Mouse (Mus musculus): ENCODE data around the gene Tmem270. TPM values are rescaled to one million over a fixed set of nuclear protein-coding genes. Genes with fewer than 3 reads are reported as not detected.

Gene Tmem270
- polyA plus RNA-seq, 1 experiment = not detected

DNA sequence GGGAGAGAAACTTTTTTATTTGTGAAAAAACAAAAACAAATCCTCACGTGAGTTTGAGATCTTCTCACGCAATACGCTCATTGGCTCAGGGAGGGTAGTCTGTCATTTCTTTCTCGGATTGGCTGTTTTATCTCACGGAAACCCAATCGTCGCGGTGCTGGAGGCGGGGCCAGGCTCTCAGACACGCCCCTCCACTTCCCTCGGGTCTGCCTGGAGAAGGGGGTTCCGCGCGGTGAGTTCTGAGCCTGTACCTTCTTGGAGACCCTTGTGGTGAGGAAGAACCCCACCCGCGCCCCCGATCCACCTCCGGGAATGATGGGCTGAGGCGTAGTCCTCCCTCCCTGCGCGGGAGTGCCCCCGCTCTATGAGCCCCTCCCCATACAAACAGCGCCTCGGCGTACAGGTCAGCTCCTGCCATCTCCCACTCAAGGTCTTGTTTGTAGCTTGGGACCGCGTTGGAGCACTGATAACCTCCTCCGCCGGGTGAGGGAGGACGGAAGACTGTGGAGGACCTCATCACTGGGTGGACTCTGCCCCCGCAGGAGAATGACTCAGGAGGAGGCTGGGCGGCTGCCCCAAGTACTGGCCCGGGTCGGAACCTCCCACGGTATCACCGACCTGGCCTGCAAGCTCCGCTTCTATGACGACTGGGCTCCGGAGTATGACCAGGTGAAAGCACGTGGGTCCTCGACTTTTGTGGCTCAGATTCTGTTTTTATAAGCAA lies 25.8 kb upstream of the Tmem270 start, which contains the start of gene Mettl27:
TSS of gene Mettl27 (plus strand) at position 190 of the 724 bp plus-strand sequence.
- no peak for TF ChIP-seq POLR2A (IDR thresholded peaks at IDR 0.05; ENCODE audit: extremely low read depth, insufficient read depth, low read length)
- TF ChIP-seq CTCF (IDR thresholded peaks at IDR 0.05; ENCODE audit: extremely low read depth, insufficient read depth, low read length) = no peak
- Histone ChIP-seq H3K4me3 (ENCODE audit: insufficient read depth, low read length) (peak within 1 kb of the TSS; percentile 93), H3K27ac (ENCODE audit: insufficient read depth, low read length) (no peak within 1 kb of the TSS), H3K4me1 (ENCODE audit: control insufficient read depth, insufficient read depth, low read length) (no peaks in the 10 kb centered on the region)

DNA sequence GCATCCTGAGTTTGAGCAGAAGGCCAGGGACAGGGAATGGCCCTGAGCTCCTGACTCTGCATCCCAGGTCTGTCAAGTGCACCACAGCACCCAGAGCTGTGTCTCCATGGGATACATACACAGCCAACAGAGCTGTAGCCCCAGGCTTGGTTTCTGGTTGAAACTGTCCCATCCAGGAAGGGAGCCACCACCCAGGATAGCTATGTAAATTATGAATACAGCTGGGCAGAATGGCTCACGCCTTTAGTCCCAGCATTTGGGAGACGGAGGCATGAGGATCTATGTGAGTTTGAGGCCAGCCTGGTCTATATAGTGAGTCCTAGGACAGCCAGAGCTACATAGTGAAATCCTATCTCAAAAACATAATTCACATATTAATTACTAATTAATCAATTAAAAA lies 23.5 kb upstream of the Tmem270 start:
- H3K27ac ChIP-seq (ENCODE audit: insufficient read depth, low read length) = no peak overlapping the region
- TF ChIP-seq POLR2A (IDR thresholded peaks at IDR 0.05; ENCODE audit: extremely low read depth, insufficient read depth, low read length) = no peak
- H3K4me3 ChIP-seq (ENCODE audit: insufficient read depth, low read length) = no peak overlapping the region
- no peaks in the 10 kb centered on the region for H3K4me1 ChIP-seq (ENCODE audit: control insufficient read depth, insufficient read depth, low read length)

DNA sequence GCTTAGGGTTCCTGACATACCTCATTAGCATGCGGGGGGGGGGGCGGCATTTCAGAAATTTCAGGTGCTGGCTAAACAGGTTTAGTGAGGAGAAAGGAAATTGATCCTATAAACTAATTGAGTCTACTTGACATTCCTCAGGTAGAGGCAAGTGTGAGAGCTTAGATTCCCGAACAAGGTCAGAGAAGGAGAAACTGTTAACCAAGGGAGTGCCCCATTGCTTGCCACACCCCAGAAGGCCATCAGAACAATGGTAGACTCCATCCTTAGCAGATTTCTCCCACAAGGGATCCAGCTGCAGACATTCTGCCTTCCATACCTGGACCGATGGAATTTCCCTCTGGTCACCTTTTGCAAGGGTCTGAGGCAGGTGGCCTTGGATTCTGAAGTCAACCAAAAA lies 20.2 kb upstream of the Tmem270 start:
- H3K27ac ChIP-seq (ENCODE audit: insufficient read depth, low read length) = no peak overlapping the region
- TF ChIP-seq POLR2A (IDR thresholded peaks at IDR 0.05; ENCODE audit: extremely low read depth, insufficient read depth, low read length) (no peak), CTCF (IDR thresholded peaks at IDR 0.05; ENCODE audit: extremely low read depth, insufficient read depth, low read length) (no peak)
- H3K4me3 ChIP-seq (ENCODE audit: insufficient read depth, low read length) = no peak overlapping the region
- H3K4me1 ChIP-seq (ENCODE audit: control insufficient read depth, insufficient read depth, low read length) = no peaks in the 10 kb centered on the region

DNA sequence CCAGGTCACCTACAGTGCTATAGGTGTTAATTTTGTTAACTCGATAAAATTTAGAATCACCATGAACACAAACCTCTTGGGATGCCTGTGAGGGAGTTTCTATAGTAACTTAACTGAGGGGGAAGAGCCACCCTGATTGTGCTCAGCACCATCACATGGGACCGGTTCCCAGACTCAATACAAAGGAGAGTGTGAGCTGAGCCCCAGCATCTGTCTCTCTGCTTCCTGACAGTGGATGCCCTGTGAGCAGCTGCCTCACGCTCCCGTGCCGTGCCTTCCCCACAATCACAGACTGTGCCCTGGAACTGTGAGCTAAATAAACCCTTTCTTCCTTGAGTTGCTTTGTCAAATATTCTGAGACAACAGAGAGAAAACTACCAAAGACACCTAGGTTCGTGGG lies 16.6 kb upstream of the Tmem270 start:
- TF ChIP-seq CTCF (IDR thresholded peaks at IDR 0.05; ENCODE audit: extremely low read depth, insufficient read depth, low read length) = no peak
- no peak for TF ChIP-seq POLR2A (IDR thresholded peaks at IDR 0.05; ENCODE audit: extremely low read depth, insufficient read depth, low read length)
- H3K27ac ChIP-seq (ENCODE audit: insufficient read depth, low read length) = no peak overlapping the region
- H3K4me1 ChIP-seq (ENCODE audit: control insufficient read depth, insufficient read depth, low read length) = no peaks in the 10 kb centered on the region
- H3K4me3 ChIP-seq (ENCODE audit: insufficient read depth, low read length) = no peak overlapping the region

DNA sequence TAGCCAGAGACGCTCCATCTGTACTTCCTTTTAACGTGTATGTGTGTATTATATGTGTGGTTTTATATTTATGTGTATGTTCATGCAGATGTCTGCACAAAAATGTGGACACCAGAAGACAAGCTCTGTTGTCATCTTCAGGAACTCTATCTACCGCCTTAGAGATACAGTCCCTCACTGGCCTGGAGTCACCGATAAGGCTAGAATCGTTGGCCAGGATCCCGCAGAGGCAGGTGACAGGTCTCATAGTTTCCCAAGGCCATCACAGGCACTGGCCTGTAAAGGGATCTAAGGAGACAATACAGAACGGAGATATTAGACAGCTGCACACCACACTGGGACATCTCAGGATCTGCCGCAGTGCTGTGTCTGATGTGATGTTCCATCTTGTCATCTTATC lies 14.6 kb upstream of the Tmem270 start:
- Histone ChIP-seq H3K4me1 (ENCODE audit: control insufficient read depth, insufficient read depth, low read length) (no peaks in the 10 kb centered on the region), H3K27ac (ENCODE audit: insufficient read depth, low read length) (no peak overlapping the region), H3K4me3 (ENCODE audit: insufficient read depth, low read length) (no peak overlapping the region)
- no peak for TF ChIP-seq POLR2A (IDR thresholded peaks at IDR 0.05; ENCODE audit: extremely low read depth, insufficient read depth, low read length)
- TF ChIP-seq CTCF (IDR thresholded peaks at IDR 0.05; ENCODE audit: extremely low read depth, insufficient read depth, low read length) = no peak

DNA sequence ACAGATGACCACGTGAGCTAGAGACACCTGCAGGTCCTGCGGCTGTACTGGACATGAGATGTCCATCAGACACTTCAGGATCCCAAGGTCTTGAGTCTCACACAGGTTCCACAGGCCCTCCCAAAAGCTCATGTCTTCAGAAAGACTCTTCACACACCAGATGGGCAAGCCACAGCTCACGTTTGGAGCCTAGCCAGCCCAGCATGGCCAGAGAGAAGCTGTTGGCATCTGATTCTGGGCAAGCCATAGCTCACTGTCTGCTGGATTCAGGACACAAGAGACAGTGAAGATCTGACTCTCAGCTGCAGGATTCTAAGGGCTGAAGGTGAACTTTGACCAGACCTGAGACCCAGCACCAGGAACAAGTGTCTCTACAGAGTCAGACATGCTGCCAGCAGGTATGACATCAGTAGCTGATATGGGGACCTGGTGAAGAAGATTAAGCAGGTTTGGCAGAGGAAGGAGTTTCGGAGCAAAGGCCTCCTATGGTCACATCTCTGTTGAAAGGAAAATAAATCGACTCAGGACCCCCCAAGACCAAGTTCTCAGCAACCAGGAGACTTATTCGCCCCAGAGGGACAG lies 13.7 kb upstream of the Tmem270 start:
- H3K4me1 ChIP-seq (ENCODE audit: control insufficient read depth, insufficient read depth, low read length) = no peaks in the 10 kb centered on the region
- no peak overlapping the region for H3K27ac ChIP-seq (ENCODE audit: insufficient read depth, low read length)
- H3K4me3 ChIP-seq (ENCODE audit: insufficient read depth, low read length) = no peak overlapping the region
- TF ChIP-seq CTCF (IDR thresholded peaks at IDR 0.05; ENCODE audit: extremely low read depth, insufficient read depth, low read length) (no peak), POLR2A (IDR thresholded peaks at IDR 0.05; ENCODE audit: extremely low read depth, insufficient read depth, low read length) (no peak)

DNA sequence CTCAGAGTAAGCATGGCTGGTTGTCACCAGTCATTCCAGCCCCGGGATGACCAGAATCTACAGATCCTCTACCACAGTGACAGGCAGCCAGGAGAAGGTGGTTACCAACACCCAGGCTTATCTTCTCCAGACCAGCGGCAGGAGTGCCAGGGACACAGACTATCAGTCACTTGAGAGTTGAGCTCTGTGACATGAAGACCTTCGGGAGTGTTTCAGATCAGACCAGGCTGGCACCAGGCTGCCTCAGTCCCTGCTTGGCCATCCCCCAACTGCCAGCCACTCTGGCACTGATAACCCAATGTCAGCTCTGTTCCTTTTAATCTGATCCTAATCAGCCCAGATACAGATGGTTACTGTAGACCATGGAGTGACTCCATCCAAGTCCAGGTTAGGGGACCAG lies 12.6 kb upstream of the Tmem270 start:
- Histone ChIP-seq H3K27ac (ENCODE audit: insufficient read depth, low read length) (no peak overlapping the region), H3K4me3 (ENCODE audit: insufficient read depth, low read length) (no peak overlapping the region), H3K4me1 (ENCODE audit: control insufficient read depth, insufficient read depth, low read length) (no peaks in the 10 kb centered on the region)
- TF ChIP-seq POLR2A (IDR thresholded peaks at IDR 0.05; ENCODE audit: extremely low read depth, insufficient read depth, low read length) (no peak), CTCF (IDR thresholded peaks at IDR 0.05; ENCODE audit: extremely low read depth, insufficient read depth, low read length) (no peak)

DNA sequence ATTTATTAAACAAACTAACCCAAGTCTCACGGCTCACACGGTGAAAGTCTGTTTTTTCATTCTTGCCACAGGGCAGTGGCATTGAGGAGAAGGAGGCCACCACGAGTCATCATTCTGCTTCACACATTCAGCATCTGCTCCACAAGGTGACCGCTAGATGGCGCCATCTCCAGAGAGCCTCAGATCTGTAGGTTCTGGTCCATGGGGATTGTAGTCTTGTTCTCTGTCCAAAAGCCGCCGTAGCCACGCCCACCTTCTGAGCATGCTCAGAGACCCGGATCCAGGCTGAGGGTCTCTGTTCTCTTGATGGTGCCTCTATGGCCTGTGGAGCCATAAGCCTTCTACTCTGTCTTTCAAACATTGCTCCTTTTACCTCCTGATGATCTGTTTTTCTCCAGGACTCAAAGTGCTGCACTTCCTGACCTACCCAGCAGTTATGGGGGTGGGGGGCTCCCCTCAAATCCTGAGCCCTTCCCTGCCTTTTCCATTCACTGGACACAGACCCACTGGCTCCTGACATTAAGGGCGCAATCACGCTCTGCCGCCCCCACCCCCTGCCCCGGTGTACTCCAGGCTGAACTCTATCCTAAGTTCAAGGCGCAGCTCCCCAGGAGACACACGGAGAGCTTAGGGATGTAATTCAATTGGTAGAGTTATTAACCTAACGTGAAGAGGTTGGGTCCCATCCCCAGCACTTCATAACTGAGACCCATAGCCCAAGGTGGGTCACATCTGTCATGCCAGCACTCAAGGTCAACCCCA lies 11.7 kb upstream of the Tmem270 start:
- TF ChIP-seq POLR2A (IDR thresholded peaks at IDR 0.05; ENCODE audit: extremely low read depth, insufficient read depth, low read length) (no peak), CTCF (IDR thresholded peaks at IDR 0.05; ENCODE audit: extremely low read depth, insufficient read depth, low read length) (peak; percentile 46)
- no peaks in the 10 kb centered on the region for H3K4me1 ChIP-seq (ENCODE audit: control insufficient read depth, insufficient read depth, low read length)
- H3K27ac ChIP-seq (ENCODE audit: insufficient read depth, low read length) = no peak overlapping the region
- H3K4me3 ChIP-seq (ENCODE audit: insufficient read depth, low read length) = no peak overlapping the region

DNA sequence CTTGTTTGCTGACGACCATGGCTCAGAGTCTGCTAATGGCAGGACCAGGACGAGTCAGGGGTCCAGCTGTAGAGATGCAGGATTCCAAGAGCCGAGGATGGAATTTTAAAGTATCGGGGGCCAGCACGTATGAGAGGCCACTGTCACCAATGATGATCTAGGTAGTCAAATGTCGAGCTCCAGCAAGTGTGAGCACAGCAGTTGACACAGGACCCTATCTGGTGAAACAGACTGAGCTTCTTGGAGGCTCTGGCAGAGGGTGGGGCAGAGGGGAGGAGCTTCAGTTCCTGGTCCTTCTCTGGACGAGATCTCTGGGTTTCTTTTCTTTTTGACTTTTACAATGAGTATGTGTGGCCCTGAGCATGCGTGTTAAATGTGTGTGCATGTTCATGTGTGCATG lies 8.8 kb upstream of the Tmem270 start, which contains the start of gene Cldn13:
TSS of gene Cldn13 (minus strand) at position 216 of the 400 bp plus-strand sequence.
- Histone ChIP-seq H3K27ac (ENCODE audit: insufficient read depth, low read length) (no peak within 1 kb of the TSS), H3K4me1 (ENCODE audit: control insufficient read depth, insufficient read depth, low read length) (no peaks in the 10 kb centered on the region), H3K4me3 (ENCODE audit: insufficient read depth, low read length) (no peak within 1 kb of the TSS)
- TF ChIP-seq POLR2A (IDR thresholded peaks at IDR 0.05; ENCODE audit: extremely low read depth, insufficient read depth, low read length) (no peak), CTCF (IDR thresholded peaks at IDR 0.05; ENCODE audit: extremely low read depth, insufficient read depth, low read length) (no peak)

Data from cortical plate, adult 2 months (tissue).